Mouse (Mus musculus) heart, adult 2 months (tissue): ENCODE measurements around the gene Pcdh17.
A peak's percentile ranks its signal among the peaks of the same experiment; 100 is the strongest.

Source experiments
- CTCF ChIP-seq: fragments of 200-600 bp; IDR thresholded peaks from 2 replicates; pipeline ENCODE4 v1.8.1; 2022; ENCODE audit warnings: antibody characterized with exemption, mild to moderate bottlenecking, moderate library complexity
- POLR2A ChIP-seq: fragments of 200-500 bp; IDR thresholded peaks from 2 replicates; pipeline ENCODE4 v1.6.1; 2011; ENCODE audit warnings: mild to moderate bottlenecking, low read depth, low read length, control low read depth; ENCODE audit not compliant: insufficient read depth

DNA sequence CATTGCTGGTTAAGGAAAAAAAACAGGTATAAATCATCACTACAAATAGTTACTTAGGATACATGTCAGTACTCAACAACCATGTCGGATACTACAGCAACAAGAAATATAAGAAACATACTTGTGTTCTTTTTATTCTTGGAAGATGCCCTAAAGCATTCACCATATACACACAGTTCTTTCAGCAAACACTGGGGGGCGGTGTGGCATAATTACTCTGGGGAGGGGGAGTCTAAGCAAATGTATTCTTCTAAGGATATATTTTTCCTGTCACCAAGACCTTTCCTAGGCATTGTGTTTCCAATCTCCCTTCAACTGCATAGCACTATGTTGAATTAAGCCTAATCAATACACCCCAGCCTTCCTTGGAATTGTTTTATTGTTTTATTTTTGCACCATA, 2.5 kb upstream of the Pcdh17 start:
- TF ChIP-seq POLR2A (no peak), CTCF (peak; percentile 69)
